Mouse (Mus musculus): ENCODE data around the gene Rab40c. TPM values are rescaled to one million over a fixed set of nuclear protein-coding genes. Genes with fewer than 3 reads are reported as not detected.

Gene Rab40c
- total RNA-seq, 4 experiments from 2014 or later, result 33.9 to 65.0 (median 36.3) TPM

GRCm38 (mm10) chr17:25874721-25875170 lies 44.8 kb downstream of the Rab40c start, which contains the start of gene Mettl26:
Mettl26 (plus strand) TSS chr17:25875074.
- DNase-seq, result peak; percentile 86

GRCm38 (mm10) chr17:25874148-25874720 lies 45.3 kb downstream of the Rab40c start:
- DNase-seq, result no peak

- no peak for DNase-seq
These were observed 46.0 kb downstream of the Rab40c start for GRCm38 (mm10) chr17:25873405-25874147.

GRCm38 (mm10) chr17:25872676-25873075 lies 46.9 kb downstream of the Rab40c start:
- DNase-seq, result no peak

- peak; percentile 84 for DNase-seq
These were observed 48.0 kb downstream of the Rab40c start for GRCm38 (mm10) chr17:25871566-25871965.

GRCm38 (mm10) chr17:25869954-25870353 lies 49.6 kb downstream of the Rab40c start:
- DNase-seq, result no peak

- no peak for DNase-seq
These were observed 50.0 kb downstream of the Rab40c start for GRCm38 (mm10) chr17:25869498-25869897.

- peak; percentile 89 for DNase-seq
These were observed 50.8 kb downstream of the Rab40c start, which contains the start of gene Mcrip2 for GRCm38 (mm10) chr17:25868601-25869191. Mcrip2 (minus strand) TSS chr17:25868764.

GRCm38 (mm10) chr17:25867836-25868600 lies 51.5 kb downstream of the Rab40c start:
- DNase-seq, result peak; percentile 91

- no peak for DNase-seq
These were observed 52.1 kb downstream of the Rab40c start for GRCm38 (mm10) chr17:25867509-25867835.

GRCm38 (mm10) chr17:25866172-25866571 lies 53.4 kb downstream of the Rab40c start:
- DNase-seq, result no peak

GRCm38 (mm10) chr17:25865288-25865687 lies 54.2 kb downstream of the Rab40c start:
- no peak for DNase-seq

GRCm38 (mm10) chr17:25864311-25864710 lies 55.2 kb downstream of the Rab40c start:
- no peak for DNase-seq

GRCm38 (mm10) chr17:25863681-25864080 lies 55.8 kb downstream of the Rab40c start:
- DNase-seq, result no peak

GRCm38 (mm10) chr17:25861704-25862612 lies 57.6 kb downstream of the Rab40c start:
- no peak for DNase-seq

GRCm38 (mm10) chr17:25860832-25861703 lies 58.5 kb downstream of the Rab40c start, which contains the start of gene Wdr90:
Wdr90 (minus strand) TSS chr17:25861501.
- DNase-seq, result peak; percentile 91

GRCm38 (mm10) chr17:25860229-25860628 lies 59.3 kb downstream of the Rab40c start:
- DNase-seq, result no peak

- DNase-seq, result peak; percentile 94
These were observed 75.1 kb downstream of the Rab40c start, which contains the start of gene Rhot2 for GRCm38 (mm10) chr17:25844396-25844901. Rhot2 (minus strand) TSS chr17:25844851.

- DNase-seq, result no peak
These were observed 75.7 kb downstream of the Rab40c start for GRCm38 (mm10) chr17:25843636-25844395.

Data from adrenal gland, adult 8-10 months (tissue).